Mouse (Mus musculus): ENCODE measurements around the gene Nbeal2.

- no peak for TF ChIP-seq CTCF (IDR thresholded peaks at IDR 0.05; ENCODE audit: low read depth)
- no peak for TF ChIP-seq EP300 (optimal IDR thresholded peaks at IDR 0.05)
Observed at GRCm38 (mm10) chr9:110649775-110650174, 4.2 kb downstream of the Nbeal2 start.
